Mouse (Mus musculus): ENCODE results near the gene Prkaca.
"Not testable (repeated sequence)": the region's sequence is repeated elsewhere in the genome, so short reads cannot be mapped to it uniquely, and the experiment has no call there.

Gene Prkaca

GRCm38 (mm10) chr8:83999825-84000224 is 27.0 kb downstream of the Prkaca start:
- in situ Hi-C loops (cut with MboI, MseI), result loop anchor here in 1 of 2 experiments (5.0 kb wide), 1 partner anchor 103 kb away; no protein-coding TSS in a partner anchor

- in situ Hi-C loops (cut with MboI, MseI), result loop anchor here in 1 of 2 experiments (5.0 kb wide), 1 partner anchor 104 kb away; no protein-coding TSS in a partner anchor
These were observed 28.6 kb downstream of the Prkaca start, which contains the start of gene 1700067K01Rik for GRCm38 (mm10) chr8:84001281-84002000. Gene 1700067K01Rik, plus strand, starts transcription at chr8:84001502.

GRCm38 (mm10) chr8:84002957-84003611 is 30.3 kb downstream of the Prkaca start:
- in situ Hi-C loops (cut with MboI, MseI), result loop anchor here in 1 of 2 experiments (5.0 kb wide), 1 partner anchor 106 kb away; no protein-coding TSS in a partner anchor

- in situ Hi-C loops (cut with MboI, MseI), result loop anchor here in 1 of 2 experiments (5.0 kb wide), 1 partner anchor 106 kb away; no protein-coding TSS in a partner anchor
These were observed 30.9 kb downstream of the Prkaca start for GRCm38 (mm10) chr8:84003612-84004246.

DNA sequence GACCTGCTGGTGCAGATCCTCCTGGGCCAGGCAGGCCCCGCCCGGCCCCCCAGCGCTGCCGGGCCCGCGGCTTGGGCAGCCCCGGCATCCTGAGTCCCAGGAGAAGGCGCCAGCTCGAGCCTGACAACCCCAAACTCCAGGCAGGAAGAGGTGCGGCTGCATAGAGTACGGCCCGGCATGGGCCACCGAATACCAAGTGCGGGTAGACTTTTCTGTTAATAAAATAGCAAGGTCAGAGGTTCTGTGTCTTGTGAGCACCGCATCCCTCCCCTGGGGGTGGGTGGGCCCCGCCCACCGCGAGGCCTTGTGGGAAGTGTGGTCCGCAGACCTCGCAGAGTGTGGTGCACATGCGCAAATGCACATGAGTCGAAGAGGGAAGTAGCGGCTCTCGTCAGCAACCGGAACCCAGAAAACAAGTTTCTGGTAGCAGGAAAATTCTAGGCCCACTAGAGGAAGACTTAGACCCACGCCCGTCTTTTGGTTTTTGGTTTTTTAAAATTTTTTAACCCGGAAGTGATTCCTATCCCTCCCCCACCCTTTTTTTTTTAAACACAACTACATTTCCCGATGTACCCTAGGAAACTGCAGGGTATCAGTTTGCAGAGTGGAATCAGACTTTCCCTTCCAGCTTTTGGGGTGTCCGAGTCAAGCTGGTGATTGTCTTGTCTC is 31.9 kb downstream of the Prkaca start:
- in situ Hi-C loops (cut with MboI, MseI), result loop anchor here in 1 of 2 experiments (5.0 kb wide), 1 partner anchor 107 kb away; no protein-coding TSS in a partner anchor

GRCm38 (mm10) chr8:84005502-84005901 is 32.7 kb downstream of the Prkaca start:
- in situ Hi-C loops (cut with MboI, MseI), result not testable (repeated sequence)

DNA sequence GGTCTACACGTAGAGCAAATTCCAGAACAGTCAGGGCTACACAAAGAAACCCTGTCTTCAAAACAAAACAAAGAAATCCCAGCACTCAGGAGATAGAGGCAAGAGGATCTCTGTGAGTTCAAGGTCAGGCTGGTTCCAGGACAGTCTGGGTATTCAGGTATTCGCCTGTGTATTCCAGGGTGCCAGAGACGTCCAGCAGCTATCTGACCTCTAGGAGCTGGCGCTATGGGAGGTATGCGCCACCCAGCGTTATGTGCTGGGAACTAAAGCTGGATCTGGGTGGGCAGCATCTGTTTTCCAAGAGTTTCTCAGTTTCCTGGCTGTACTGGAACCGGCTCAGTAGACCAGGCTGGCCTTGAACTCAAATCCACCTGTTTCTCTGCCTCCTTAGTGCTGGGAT is 35.6 kb downstream of the Prkaca start:
- in situ Hi-C loops (cut with MboI, MseI), result no loop called here

DNA sequence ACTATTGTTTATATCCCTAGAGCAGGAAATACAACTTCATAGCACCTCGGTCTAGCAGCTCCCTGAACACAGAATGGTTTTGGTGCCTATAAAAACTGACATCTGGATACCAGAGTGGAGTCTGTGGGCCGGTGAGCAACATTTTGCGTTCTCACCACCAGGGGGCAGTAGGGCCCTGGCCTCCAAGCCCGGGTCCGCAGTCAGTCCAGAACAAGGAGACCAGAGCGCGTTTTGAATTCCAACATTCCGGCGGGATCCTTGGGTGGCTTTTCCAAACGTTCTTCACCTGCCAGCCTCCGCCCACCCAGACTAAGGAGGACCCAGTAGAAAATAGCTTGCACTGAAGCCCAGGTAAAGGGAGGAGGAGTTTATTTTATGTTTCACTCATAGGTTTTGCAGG is 37.1 kb downstream of the Prkaca start:
- in situ Hi-C loops (cut with MboI, MseI), result loop anchor here in 1 of 2 experiments (10.0 kb wide), 1 partner anchor 335 kb away; no protein-coding TSS in a partner anchor

GRCm38 (mm10) chr8:84010625-84011611 is 38.1 kb downstream of the Prkaca start:
- in situ Hi-C loops (cut with MboI, MseI), result loop anchor here in 1 of 2 experiments (10.0 kb wide), 1 partner anchor 334 kb away; no protein-coding TSS in a partner anchor

GRCm38 (mm10) chr8:84011705-84012498 is 39.1 kb downstream of the Prkaca start, which contains the start of gene 2210011C24Rik:
Gene 2210011C24Rik, minus strand, starts transcription at chr8:84012171.
- in situ Hi-C loops (cut with MboI, MseI), result loop anchor here in 1 of 2 experiments (10.0 kb wide), 1 partner anchor 333 kb away; no protein-coding TSS in a partner anchor

DNA sequence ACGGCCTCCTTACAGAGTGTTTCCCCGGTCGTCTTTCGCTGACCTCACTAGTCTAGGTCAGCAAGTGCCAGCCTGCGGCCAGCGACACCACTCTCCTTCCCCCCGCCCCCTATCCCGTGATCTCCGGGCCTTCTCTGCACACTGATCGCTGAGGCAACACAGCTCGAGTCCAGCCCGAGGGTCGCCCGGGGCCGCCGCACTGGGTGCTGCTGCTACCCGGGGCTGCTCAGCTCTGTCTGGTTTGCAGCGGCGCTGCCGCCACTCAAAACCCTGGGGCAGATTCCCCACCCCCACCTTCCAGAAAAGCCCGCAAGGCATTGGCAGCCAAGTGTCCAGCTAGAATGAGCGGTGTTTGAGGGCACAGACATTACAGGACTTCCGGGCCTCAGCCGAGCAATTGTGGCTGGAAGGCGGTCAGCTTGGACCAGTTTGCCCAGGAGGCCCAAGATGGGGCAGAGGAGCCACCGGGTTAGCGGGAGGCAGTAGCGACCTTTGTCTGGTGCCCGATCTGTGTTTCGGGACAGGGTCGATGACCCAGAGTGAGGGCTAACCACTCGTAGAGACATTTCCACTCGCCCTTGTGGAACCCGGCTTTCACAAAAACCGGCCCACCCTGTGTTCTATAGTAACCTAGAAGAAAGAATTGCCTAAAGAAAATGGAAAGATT is 39.8 kb downstream of the Prkaca start:
- in situ Hi-C loops (cut with MboI, MseI), result loop anchor here in 1 of 2 experiments (10.0 kb wide), 1 partner anchor 332 kb away; no protein-coding TSS in a partner anchor

DNA sequence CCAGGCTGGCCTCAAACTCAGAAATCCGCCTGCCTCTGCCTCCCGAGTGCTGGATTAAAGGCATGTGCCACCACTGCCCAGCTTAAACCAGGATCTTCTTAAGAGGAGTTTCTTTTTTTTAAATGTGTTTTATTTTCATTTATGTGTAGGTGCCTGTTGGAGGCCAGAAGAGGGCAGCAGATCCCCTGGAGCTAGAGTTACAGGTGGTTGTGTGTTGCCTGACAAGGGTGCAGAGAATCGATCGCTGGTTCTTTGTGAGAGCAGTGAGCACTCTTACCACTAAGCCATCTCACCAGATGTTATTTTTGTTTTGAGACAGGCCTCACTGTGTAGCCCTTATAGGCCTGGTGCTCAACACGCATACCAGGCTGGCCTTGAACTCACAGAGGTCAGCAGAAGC is 43.0 kb downstream of the Prkaca start:
- in situ Hi-C loops (cut with MboI, MseI), result loop anchor here in 1 of 2 experiments (10.0 kb wide), 1 partner anchor 329 kb away; no protein-coding TSS in a partner anchor

DNA sequence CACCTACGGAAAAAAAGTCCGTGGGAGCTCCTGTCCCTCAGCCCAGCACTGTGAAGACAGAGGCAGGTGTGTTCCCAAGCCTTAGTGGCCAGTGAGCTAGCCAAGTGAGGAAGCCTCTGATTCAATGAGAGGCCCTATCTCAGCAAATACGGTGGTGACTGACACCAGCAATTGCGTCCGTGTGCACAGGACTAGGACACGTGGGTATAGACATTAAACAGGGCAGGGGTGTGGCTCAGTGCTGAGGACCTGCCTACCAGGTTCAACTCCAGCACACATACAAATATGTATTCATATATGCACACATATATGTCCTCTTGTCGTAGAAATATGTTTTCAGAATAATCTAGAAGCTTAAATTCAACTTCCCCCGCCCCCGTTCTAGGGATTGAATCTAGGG is 46.9 kb downstream of the Prkaca start:
- in situ Hi-C loops (cut with MboI, MseI), result loop anchor here in 1 of 2 experiments (10.0 kb wide), 1 partner anchor 325 kb away; no protein-coding TSS in a partner anchor

DNA sequence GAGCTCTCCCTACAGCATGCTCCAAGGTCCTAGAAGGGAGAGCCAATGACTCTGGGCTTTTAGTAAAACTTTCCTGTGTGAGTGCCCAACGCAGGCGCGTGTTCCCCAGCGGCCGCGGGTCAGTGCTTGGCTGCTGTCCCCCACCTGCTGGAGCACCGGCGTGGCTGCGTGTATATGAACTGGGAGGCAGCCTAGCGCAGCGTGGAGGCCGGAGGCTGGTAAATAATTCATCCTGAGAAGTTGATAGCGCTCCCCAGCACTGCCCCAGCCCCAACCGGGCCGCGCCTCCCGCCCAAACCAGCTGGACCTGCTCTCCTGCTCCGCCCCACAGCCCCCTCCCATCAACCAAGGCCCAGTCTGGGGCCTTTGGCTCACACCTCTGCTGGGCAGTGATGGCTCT is 48.3 kb downstream of the Prkaca start, which contains the start of gene Palm3:
Gene Palm3, plus strand, starts transcription at position 376 of the 400 bp plus-strand sequence.
- in situ Hi-C loops (cut with MboI, MseI), result no loop called here

DNA sequence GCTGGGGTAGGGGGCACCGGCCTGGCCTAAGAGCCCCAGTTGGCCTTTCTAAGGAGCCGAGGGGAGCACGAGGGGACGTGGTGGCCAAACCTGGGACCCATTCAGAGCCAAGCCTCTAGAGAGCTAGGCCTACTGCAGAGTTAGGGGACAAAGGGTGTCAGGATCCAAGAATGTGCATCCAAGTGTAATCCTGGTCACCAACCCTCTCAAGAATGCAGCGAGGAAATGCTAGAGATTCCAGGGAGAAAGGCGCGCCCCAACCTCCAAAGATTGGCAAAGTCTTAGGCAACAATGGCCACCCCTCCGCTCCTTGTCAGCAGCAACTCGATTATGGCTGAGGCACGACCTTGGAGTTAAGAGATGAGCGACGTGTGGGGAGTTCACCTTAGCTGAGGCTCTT is 48.8 kb downstream of the Prkaca start:
- in situ Hi-C loops (cut with MboI, MseI), result no loop called here

- in situ Hi-C loops (cut with MboI, MseI), result no loop called here
These were observed 50.3 kb downstream of the Prkaca start for GRCm38 (mm10) chr8:84023085-84023484.

GRCm38 (mm10) chr8:84023631-84024030 is 50.8 kb downstream of the Prkaca start:
- in situ Hi-C loops (cut with MboI, MseI), result no loop called here

GRCm38 (mm10) chr8:84024171-84024570 is 51.4 kb downstream of the Prkaca start:
- in situ Hi-C loops (cut with MboI, MseI), result no loop called here

All from T-helper 17 cell (primary cell).